Mouse (Mus musculus): ENCODE results near the gene Sgsm1. TPM values are rescaled to one million over a fixed set of nuclear protein-coding genes. Genes with fewer than 3 reads are reported as not detected.

The Sgsm1 gene
- polyA plus RNA-seq, 1 experiment from 2014 or later: 2.7 TPM

- H3K4me3 ChIP-seq: no peak overlapping the region
- no peak overlapping the region for H3K9ac ChIP-seq
- H3K27me3 ChIP-seq: peaks cover 89% of the 10 kb centered on the region
- no peaks in the 10 kb centered on the region for H3K9me3 ChIP-seq
- no peaks in the 10 kb centered on the region for H3K36me3 ChIP-seq
- H3K4me2 ChIP-seq (replicated peaks): no peak overlapping the region
- no peak overlapping the region for H3K27ac ChIP-seq
- peaks cover 7% of the 10 kb centered on the region; the same call in 1 of the 2 replicates for H3K4me1 ChIP-seq
- 34% methylated on average over 16 of the region's 16 CpGs for whole genome bisulfite sequencing
- no peak for ATAC-seq (ENCODE audit: low FRiP score, low read depth)
These were observed 34.2 kb upstream of the Sgsm1 start for GRCm38 (mm10) chr5:113344635-113345386.

- H3K4me1 ChIP-seq: peaks cover 14% of the 10 kb centered on the region
- H3K27ac ChIP-seq: no peak overlapping the region
- 30% methylated on average over 9 of the region's 9 CpGs for WGBS
- no peak for ATAC-seq (ENCODE audit: low FRiP score, low read depth)
- H3K36me3 ChIP-seq: no peaks in the 10 kb centered on the region
- H3K4me3 ChIP-seq: no peak overlapping the region
- H3K27me3 ChIP-seq: peaks cover 92% of the 10 kb centered on the region
- H3K9ac ChIP-seq: no peak overlapping the region
- H3K4me2 ChIP-seq (replicated peaks): no peak overlapping the region
- peaks cover 5% of the 10 kb centered on the region for H3K9me3 ChIP-seq
These were observed 25.7 kb upstream of the Sgsm1 start for GRCm38 (mm10) chr5:113336281-113336680.

GRCm38 (mm10) chr5:113335732-113336131 lies 25.1 kb upstream of the Sgsm1 start:
- peaks cover 92% of the 10 kb centered on the region for H3K27me3 ChIP-seq
- no peak overlapping the region for H3K27ac ChIP-seq
- peaks cover 14% of the 10 kb centered on the region for H3K4me1 ChIP-seq
- no peak for ATAC-seq (ENCODE audit: low FRiP score, low read depth)
- peaks cover 5% of the 10 kb centered on the region for H3K9me3 ChIP-seq
- H3K4me3 ChIP-seq: peak overlapping the region; percentile 32
- WGBS: 4% methylated on average over 17 of the region's 17 CpGs
- no peaks in the 10 kb centered on the region for H3K36me3 ChIP-seq
- H3K9ac ChIP-seq: 0 out of 2 replicates have a peak overlapping the region, but pooled peaks have one; percentile 25
- peak overlapping the region; percentile 57 for H3K4me2 ChIP-seq (replicated peaks)

GRCm38 (mm10) chr5:113334621-113335530 lies 24.3 kb upstream of the Sgsm1 start:
- peak overlapping the region; percentile 25; the same call in 1 of the 2 replicates for H3K9ac ChIP-seq
- 6% methylated on average over 33 of the region's 34 CpGs for WGBS
- H3K4me2 ChIP-seq (replicated peaks): peak overlapping the region; percentile 57
- peaks cover 97% of the 10 kb centered on the region for H3K27me3 ChIP-seq
- H3K4me1 ChIP-seq: peaks cover 14% of the 10 kb centered on the region
- H3K9me3 ChIP-seq: peaks cover 5% of the 10 kb centered on the region
- H3K36me3 ChIP-seq: no peaks in the 10 kb centered on the region
- no peak for ATAC-seq (ENCODE audit: low FRiP score, low read depth)
- peak overlapping the region; percentile 32 for H3K4me3 ChIP-seq
- H3K27ac ChIP-seq: no peak overlapping the region

- no peak overlapping the region for H3K9ac ChIP-seq
- no peaks in the 10 kb centered on the region for H3K36me3 ChIP-seq
- no peak overlapping the region for H3K4me2 ChIP-seq (replicated peaks)
- H3K27ac ChIP-seq: no peak overlapping the region
- H3K4me1 ChIP-seq: peaks cover 14% of the 10 kb centered on the region
- no peak overlapping the region for H3K4me3 ChIP-seq
- WGBS: 58% methylated on average over 4 of the region's 4 CpGs
- no peak for ATAC-seq (ENCODE audit: low FRiP score, low read depth)
- H3K27me3 ChIP-seq: peaks cover 83% of the 10 kb centered on the region
- peaks cover 21% of the 10 kb centered on the region for H3K9me3 ChIP-seq
These were observed 22.3 kb upstream of the Sgsm1 start for GRCm38 (mm10) chr5:113332899-113333298.

GRCm38 (mm10) chr5:113332239-113332638 lies 21.7 kb upstream of the Sgsm1 start:
- no peak overlapping the region for H3K9ac ChIP-seq
- H3K9me3 ChIP-seq: peaks cover 22% of the 10 kb centered on the region
- peaks cover 14% of the 10 kb centered on the region for H3K4me1 ChIP-seq
- H3K4me2 ChIP-seq (replicated peaks): no peak overlapping the region
- no peaks in the 10 kb centered on the region for H3K36me3 ChIP-seq
- WGBS: 37% methylated on average over 12 of the region's 12 CpGs
- H3K27ac ChIP-seq: no peak overlapping the region
- peaks cover 76% of the 10 kb centered on the region for H3K27me3 ChIP-seq
- no peak overlapping the region for H3K4me3 ChIP-seq
- no peak for ATAC-seq (ENCODE audit: low FRiP score, low read depth)

GRCm38 (mm10) chr5:113330202-113330601 lies 19.6 kb upstream of the Sgsm1 start:
- ATAC-seq (ENCODE audit: low FRiP score, low read depth): no peak
- WGBS: 81% methylated on average over 3 of the region's 3 CpGs
- Histone ChIP-seq H3K9me3 (peaks cover 22% of the 10 kb centered on the region), H3K27ac (no peak overlapping the region), H3K36me3 (no peaks in the 10 kb centered on the region), H3K4me1 (peaks cover 6% of the 10 kb centered on the region), H3K9ac (no peak overlapping the region), H3K4me3 (no peak overlapping the region), H3K27me3 (peaks cover 73% of the 10 kb centered on the region), H3K4me2 (replicated peaks) (no peak overlapping the region)

GRCm38 (mm10) chr5:113329463-113329862 lies 18.9 kb upstream of the Sgsm1 start:
- H3K27ac ChIP-seq: no peak overlapping the region
- H3K4me1 ChIP-seq: peaks cover under 1% of the 10 kb centered on the region; the same call in 1 of the 2 replicates
- peaks cover 73% of the 10 kb centered on the region for H3K27me3 ChIP-seq
- no peak overlapping the region for H3K4me2 ChIP-seq (replicated peaks)
- ATAC-seq (ENCODE audit: low FRiP score, low read depth): no peak
- H3K36me3 ChIP-seq: no peaks in the 10 kb centered on the region
- peaks cover 22% of the 10 kb centered on the region for H3K9me3 ChIP-seq
- no peak overlapping the region for H3K4me3 ChIP-seq
- no peak overlapping the region for H3K9ac ChIP-seq
- 91% methylated on average over 8 of the region's 8 CpGs for WGBS

- no peak overlapping the region for H3K9ac ChIP-seq
- no peaks in the 10 kb centered on the region for H3K36me3 ChIP-seq
- H3K27me3 ChIP-seq: peaks cover 44% of the 10 kb centered on the region
- peaks cover 7% of the 10 kb centered on the region for H3K4me1 ChIP-seq
- 4% methylated on average over 38 of the region's 38 CpGs for WGBS
- peaks cover 12% of the 10 kb centered on the region for H3K9me3 ChIP-seq
- H3K27ac ChIP-seq: no peak overlapping the region
- H3K4me3 ChIP-seq: peak overlapping the region; percentile 31
- no peak for ATAC-seq (ENCODE audit: low FRiP score, low read depth)
- peak overlapping the region; percentile 55 for H3K4me2 ChIP-seq (replicated peaks)
These were observed 13.4 kb upstream of the Sgsm1 start for GRCm38 (mm10) chr5:113323784-113324638.

- Histone ChIP-seq H3K4me2 (replicated peaks) (peak overlapping the region; percentile 45), H3K4me3 (no peak overlapping the region), H3K36me3 (no peaks in the 10 kb centered on the region), H3K9ac (no peak overlapping the region), H3K27me3 (peaks cover 60% of the 10 kb centered on the region), H3K4me1 (0 out of 2 replicates have a peak, but pooled peaks cover 11% of the 10 kb centered on the region), H3K27ac (no peak overlapping the region), H3K9me3 (no peaks in the 10 kb centered on the region)
- no peak; the same call in 1 of the 2 replicates for ATAC-seq (ENCODE audit: low FRiP score, low read depth)
- 2% methylated on average over 24 of the region's 24 CpGs for WGBS
These were observed 3.4 kb upstream of the Sgsm1 start for GRCm38 (mm10) chr5:113313998-113314397.

- WGBS: 60% methylated on average over 22 of the region's 22 CpGs
- ATAC-seq (ENCODE audit: low FRiP score, low read depth): no peak
- Histone ChIP-seq H3K4me2 (replicated peaks) (peak overlapping the region; percentile 84), H3K9ac (peak overlapping the region; percentile 70), H3K27me3 (peaks cover 64% of the 10 kb centered on the region), H3K9me3 (no peaks in the 10 kb centered on the region), H3K27ac (no peak overlapping the region), H3K4me1 (peaks cover 28% of the 10 kb centered on the region), H3K4me3 (peak overlapping the region; percentile 63), H3K36me3 (no peaks in the 10 kb centered on the region)
These were observed 852 bp downstream of the Sgsm1 start for GRCm38 (mm10) chr5:113309491-113310376.
